Mouse (Mus musculus): ENCODE measurements around the gene Zfp341.

Zfp341 gene

GRCm38 (mm10) chr2:154613118-154614115, at the start of gene Zfp341, which contains the start of gene 4930519P11Rik:
Gene Zfp341 (plus strand): TSS chr2:154613297.
Gene 4930519P11Rik (minus strand): TSS chr2:154613437.
- peak; percentile 51 for DNase-seq (ENCODE audit: extremely low read depth, low read depth)

DNA sequence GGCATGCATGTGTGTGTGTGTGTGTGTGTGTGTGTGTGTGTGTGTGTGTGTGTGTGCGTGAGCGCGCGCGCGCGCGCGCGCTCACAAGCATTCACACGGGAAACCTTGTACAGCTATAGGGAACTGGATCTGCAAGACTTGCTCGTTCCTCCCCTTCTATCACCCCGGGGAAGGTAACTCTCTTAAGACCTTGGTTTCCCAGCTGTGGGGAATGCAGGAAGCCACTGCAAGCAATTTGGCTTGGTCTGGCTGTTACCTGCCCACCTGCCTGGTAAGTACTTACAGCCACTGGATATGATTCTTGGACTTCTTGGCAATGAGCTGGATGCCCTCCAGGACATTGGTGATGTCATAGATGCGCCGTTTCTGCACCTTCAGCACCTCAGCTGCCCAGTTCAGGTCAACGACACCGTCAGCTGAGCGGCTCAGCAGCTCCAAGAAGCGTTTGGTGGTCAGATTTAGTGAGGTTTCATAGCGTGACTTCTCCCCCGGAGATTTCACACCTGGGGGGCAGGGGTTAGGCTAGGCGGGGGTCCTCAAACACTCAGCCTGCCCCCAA, 49.4 kb upstream of the Zfp341 start:
- DNase-seq (ENCODE audit: extremely low read depth, low read depth): no peak

- no peak for DNase-seq (ENCODE audit: extremely low read depth, low read depth)
Observed at GRCm38 (mm10) chr2:154565562-154565961, 47.5 kb upstream of the Zfp341 start.

GRCm38 (mm10) chr2:154566641-154567040, 46.5 kb upstream of the Zfp341 start:
- no peak for DNase-seq (ENCODE audit: extremely low read depth, low read depth)

- DNase-seq (ENCODE audit: extremely low read depth, low read depth): no peak
Observed at GRCm38 (mm10) chr2:154567766-154568165, 45.3 kb upstream of the Zfp341 start.

- DNase-seq (ENCODE audit: extremely low read depth, low read depth): peak; percentile 33
Observed at GRCm38 (mm10) chr2:154568329-154569070, 44.6 kb upstream of the Zfp341 start.

GRCm38 (mm10) chr2:154569071-154569748, 43.9 kb upstream of the Zfp341 start:
- peak; percentile 94 for DNase-seq (ENCODE audit: extremely low read depth, low read depth)

GRCm38 (mm10) chr2:154569836-154570286, 43.2 kb upstream of the Zfp341 start, which contains the start of gene E2f1:
Gene E2f1 (minus strand): TSS chr2:154569892.
- DNase-seq (ENCODE audit: extremely low read depth, low read depth): peak; percentile 81

DNA sequence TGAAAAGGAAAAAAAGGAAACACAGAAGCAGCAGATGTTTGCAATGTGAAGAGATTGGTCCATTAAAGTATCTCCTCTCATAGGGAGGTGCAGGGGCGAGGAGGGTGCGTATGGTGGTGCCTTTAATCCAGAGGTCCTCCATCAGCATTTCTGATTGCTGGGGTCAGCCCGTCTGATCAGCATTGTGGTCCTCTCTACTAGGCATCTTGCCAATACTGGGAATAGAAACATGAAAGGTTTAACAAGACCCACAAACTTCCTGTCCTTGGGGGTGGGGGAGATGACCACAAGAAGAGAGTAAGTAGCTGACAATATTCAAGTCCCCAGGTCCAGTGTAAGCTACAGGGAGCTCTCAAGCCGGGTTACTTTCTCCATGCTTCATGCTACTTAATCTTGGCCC, 42.4 kb upstream of the Zfp341 start:
- peak; percentile 35 for DNase-seq (ENCODE audit: extremely low read depth, low read depth)

DNA sequence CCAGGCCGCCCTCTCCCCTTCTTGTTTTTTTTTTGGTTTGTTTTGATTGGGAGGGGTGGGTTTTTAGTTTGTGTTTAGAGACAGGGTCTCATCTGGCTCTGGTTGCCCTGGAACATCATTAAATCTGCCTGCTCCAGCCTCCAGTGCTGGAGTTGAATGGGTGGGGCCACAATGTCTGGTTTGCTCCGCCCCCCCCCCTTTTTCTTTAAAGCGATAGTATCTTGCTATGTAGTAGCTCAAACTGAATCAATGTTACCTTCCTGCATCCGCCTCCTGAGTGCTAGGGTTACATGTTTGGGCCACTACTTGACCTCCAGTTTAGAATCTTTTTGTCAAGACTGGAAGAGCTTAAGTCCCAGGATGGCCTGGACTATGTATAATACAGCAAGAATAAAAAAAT, 41.8 kb upstream of the Zfp341 start:
- no peak for DNase-seq (ENCODE audit: extremely low read depth, low read depth)

DNA sequence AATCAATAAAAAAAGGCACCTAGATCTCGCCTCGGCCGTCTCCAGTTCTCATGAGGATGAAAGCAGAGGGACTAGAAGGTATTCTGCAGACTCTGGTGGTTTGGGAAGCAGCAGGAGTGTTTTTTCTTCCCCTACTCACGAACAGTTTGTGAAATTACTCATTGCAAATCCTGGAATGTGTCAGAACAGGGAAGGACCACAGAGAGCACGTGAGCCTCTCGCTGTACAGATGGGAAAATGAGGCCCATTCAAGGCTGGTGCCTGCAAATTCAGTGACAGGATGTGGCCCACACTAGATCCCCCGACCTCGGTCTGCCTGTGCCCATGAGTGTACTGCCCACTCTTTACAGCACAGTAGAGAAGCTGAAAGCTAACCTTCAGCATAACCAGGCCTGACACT, 41.1 kb upstream of the Zfp341 start:
- no peak for DNase-seq (ENCODE audit: extremely low read depth, low read depth)

DNA sequence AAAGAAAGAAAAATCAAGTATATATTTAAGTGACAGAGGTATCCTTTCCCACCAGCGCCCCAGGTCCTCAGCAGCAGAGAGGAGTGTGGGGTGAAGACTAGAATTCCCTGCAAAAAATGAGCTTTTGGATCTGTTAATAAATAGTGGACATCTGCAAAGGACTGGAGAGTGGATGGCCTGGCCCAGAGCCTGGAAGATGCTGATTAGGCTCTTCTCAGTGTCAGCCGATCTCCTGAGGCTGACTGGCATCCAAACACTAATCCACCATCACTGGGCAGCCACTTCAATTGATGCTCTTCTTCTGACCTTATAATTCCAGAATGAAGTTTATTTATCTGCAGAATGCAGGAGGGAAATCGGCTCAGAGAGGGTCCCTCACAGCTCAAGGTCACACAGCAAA, 40.1 kb upstream of the Zfp341 start:
- no peak for DNase-seq (ENCODE audit: extremely low read depth, low read depth)

- DNase-seq (ENCODE audit: extremely low read depth, low read depth): no peak
Observed at GRCm38 (mm10) chr2:154574271-154574670, 38.8 kb upstream of the Zfp341 start.

GRCm38 (mm10) chr2:154576876-154577743, 36.0 kb upstream of the Zfp341 start:
- no peak for DNase-seq (ENCODE audit: extremely low read depth, low read depth)

- DNase-seq (ENCODE audit: extremely low read depth, low read depth): no peak
Observed at GRCm38 (mm10) chr2:154577744-154578067, 35.4 kb upstream of the Zfp341 start.

DNA sequence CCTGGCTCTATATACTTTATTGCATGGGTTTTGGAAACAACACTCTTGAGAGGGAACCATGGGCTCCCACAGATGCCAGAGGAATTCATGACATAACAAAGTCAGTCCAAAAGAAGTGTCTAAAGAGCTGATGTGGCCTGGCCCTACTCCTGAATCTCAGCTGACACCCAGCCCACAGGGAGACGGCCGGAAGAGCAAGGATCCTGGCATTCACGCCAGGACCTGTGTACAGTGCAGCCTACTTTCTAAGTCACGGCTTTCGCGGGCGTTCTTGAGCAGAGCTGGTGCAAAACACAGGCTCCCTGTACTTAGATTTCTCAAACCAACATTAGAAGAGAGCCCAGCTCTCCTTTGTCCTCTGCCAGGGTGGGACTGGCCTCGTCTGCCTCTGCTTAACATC, 32.5 kb upstream of the Zfp341 start:
- no peak for DNase-seq (ENCODE audit: extremely low read depth, low read depth)

- DNase-seq (ENCODE audit: extremely low read depth, low read depth): no peak
Observed at GRCm38 (mm10) chr2:154581421-154581820, 31.7 kb upstream of the Zfp341 start.

DNA sequence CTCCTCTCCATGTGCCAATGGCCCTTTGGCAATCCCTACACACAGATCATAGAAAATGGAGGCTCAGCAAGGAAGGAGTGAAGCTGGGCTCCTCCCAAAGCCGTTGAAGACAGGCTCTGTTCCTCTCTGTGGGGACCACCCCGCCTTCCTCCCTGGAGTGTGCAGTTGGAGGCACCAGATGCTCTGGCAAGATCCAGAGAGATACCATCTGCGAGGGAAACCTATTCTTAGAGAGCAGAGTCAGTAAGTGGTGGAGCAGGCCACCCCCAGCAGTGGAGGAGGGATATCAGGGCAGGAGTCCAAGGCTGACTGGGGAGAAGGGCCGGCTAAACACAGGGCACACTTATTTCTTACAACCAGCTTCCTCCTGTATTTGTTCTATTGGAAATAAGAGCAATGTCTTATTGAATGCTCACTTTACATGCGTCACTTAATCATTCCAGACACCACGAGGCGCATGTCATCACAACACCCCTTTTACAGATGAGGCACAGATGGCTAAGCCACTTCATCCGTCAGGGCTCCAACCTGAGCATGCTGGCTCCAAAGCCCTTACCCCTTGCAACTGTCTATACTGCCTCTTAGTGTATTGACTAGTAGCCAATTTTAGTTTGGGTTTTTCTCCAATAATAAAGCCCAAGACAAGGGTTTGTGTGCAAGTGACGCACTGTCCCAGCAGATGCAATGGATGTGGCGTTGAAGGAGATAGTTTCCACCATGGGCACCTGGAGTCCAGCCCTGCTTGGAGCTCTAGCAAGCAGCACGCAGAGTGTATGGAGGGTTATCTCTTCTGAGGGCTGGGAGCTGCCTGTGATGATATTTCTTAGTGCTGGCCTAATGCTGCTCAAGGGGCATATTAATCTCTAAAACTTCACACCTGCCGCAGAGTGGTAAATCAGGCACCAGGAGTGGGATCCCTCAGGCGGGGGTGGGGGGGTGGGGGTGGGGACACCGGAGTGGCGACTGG, 28.9 kb upstream of the Zfp341 start:
- DNase-seq (ENCODE audit: extremely low read depth, low read depth): peak; percentile 50

All from MEL-GATA-1-ER (cell line).